Mouse (Mus musculus): Measurements from ENCODE around the gene Smim14. TPM values are rescaled to one million over a fixed set of nuclear protein-coding genes. Genes with fewer than 3 reads are reported as not detected.
A peak's percentile ranks its signal among the peaks of the same experiment; 100 is the strongest.

Gene Smim14
- total RNA-seq, 2 experiments from 2014 or later, result 17.6 to 54.2 TPM

GRCm38 (mm10) chr5:65525674-65526443 is 11.1 kb downstream of the Smim14 start:
- no peak for ATAC-seq (replicated peaks; ENCODE audit: low FRiP score, poor library complexity, severe bottlenecking)

- no peak for ATAC-seq (replicated peaks; ENCODE audit: low FRiP score, poor library complexity, severe bottlenecking)
These were observed 12.2 kb downstream of the Smim14 start for GRCm38 (mm10) chr5:65524831-65525230.

GRCm38 (mm10) chr5:65521803-65522202 is 15.2 kb downstream of the Smim14 start:
- peak; percentile 75 for ATAC-seq (replicated peaks; ENCODE audit: low FRiP score, poor library complexity, severe bottlenecking)

- no peak for ATAC-seq (replicated peaks; ENCODE audit: low FRiP score, poor library complexity, severe bottlenecking)
These were observed 22.2 kb downstream of the Smim14 start for GRCm38 (mm10) chr5:65514635-65515278.

GRCm38 (mm10) chr5:65513506-65513905 is 23.5 kb downstream of the Smim14 start:
- no peak for ATAC-seq (replicated peaks; ENCODE audit: low FRiP score, poor library complexity, severe bottlenecking)

GRCm38 (mm10) chr5:65508395-65508794 is 28.6 kb downstream of the Smim14 start:
- ATAC-seq (replicated peaks; ENCODE audit: low FRiP score, poor library complexity, severe bottlenecking), result no peak

GRCm38 (mm10) chr5:65505786-65506185 is 31.2 kb downstream of the Smim14 start:
- ATAC-seq (replicated peaks; ENCODE audit: low FRiP score, poor library complexity, severe bottlenecking), result no peak

GRCm38 (mm10) chr5:65501407-65501806 is 35.6 kb downstream of the Smim14 start:
- ATAC-seq (replicated peaks; ENCODE audit: low FRiP score, poor library complexity, severe bottlenecking), result no peak

GRCm38 (mm10) chr5:65500231-65500630 is 36.8 kb downstream of the Smim14 start:
- no peak for ATAC-seq (replicated peaks; ENCODE audit: low FRiP score, poor library complexity, severe bottlenecking)

- ATAC-seq (replicated peaks; ENCODE audit: low FRiP score, poor library complexity, severe bottlenecking), result peak; percentile 91
These were observed 44.1 kb downstream of the Smim14 start, which contains the start of gene Gm43552 for GRCm38 (mm10) chr5:65492716-65493531. TSS of gene Gm43552 (minus strand) at chr5:65492833.

GRCm38 (mm10) chr5:65491767-65492715 is 44.9 kb downstream of the Smim14 start:
- ATAC-seq (replicated peaks; ENCODE audit: low FRiP score, poor library complexity, severe bottlenecking), result peak; percentile 79

- ATAC-seq (replicated peaks; ENCODE audit: low FRiP score, poor library complexity, severe bottlenecking), result no peak
These were observed 47.2 kb downstream of the Smim14 start for GRCm38 (mm10) chr5:65489830-65490229.

- no peak for ATAC-seq (replicated peaks; ENCODE audit: low FRiP score, poor library complexity, severe bottlenecking)
These were observed 48.3 kb downstream of the Smim14 start for GRCm38 (mm10) chr5:65488725-65489124.

GRCm38 (mm10) chr5:65487381-65487780 is 49.6 kb downstream of the Smim14 start:
- ATAC-seq (replicated peaks; ENCODE audit: low FRiP score, poor library complexity, severe bottlenecking), result no peak

GRCm38 (mm10) chr5:65486514-65486913 is 50.5 kb downstream of the Smim14 start:
- no peak for ATAC-seq (replicated peaks; ENCODE audit: low FRiP score, poor library complexity, severe bottlenecking)

GRCm38 (mm10) chr5:65482996-65483395 is 54.0 kb downstream of the Smim14 start:
- no peak for ATAC-seq (replicated peaks; ENCODE audit: low FRiP score, poor library complexity, severe bottlenecking)

GRCm38 (mm10) chr5:65480511-65480910 is 56.5 kb downstream of the Smim14 start:
- ATAC-seq (replicated peaks; ENCODE audit: low FRiP score, poor library complexity, severe bottlenecking), result no peak

- no peak for ATAC-seq (replicated peaks; ENCODE audit: low FRiP score, poor library complexity, severe bottlenecking)
These were observed 57.1 kb downstream of the Smim14 start for GRCm38 (mm10) chr5:65479681-65480445.

- no peak for ATAC-seq (replicated peaks; ENCODE audit: low FRiP score, poor library complexity, severe bottlenecking)
These were observed 58.8 kb downstream of the Smim14 start for GRCm38 (mm10) chr5:65478224-65478623.
